Mouse (Mus musculus) CH12.LX (cell line): ENCODE measurements around the gene Parp12.

Experiments
- BHLHE40 ChIP-seq: IDR thresholded peaks from 2 replicates; pipeline ENCODE4 v1.6.1; 2011; ENCODE audit warnings: mild to moderate bottlenecking, low read depth, low read length, improper control_type of control experiment
- CTCF ChIP-seq, 2 experiments: IDR thresholded peaks in 1 of 2; conservative IDR thresholded peaks in 1 of 2; 2 replicates each; pipeline ENCODE4 v1.5.1; 2011 to 2012; ENCODE audit warnings: low read depth in 2 of 2, low read length in 2 of 2, improper control_type of control experiment in 1 of 2, inconsistent platforms in 1 of 2, mild to moderate bottlenecking in 1 of 2, moderate library complexity in 1 of 2
- EP300 ChIP-seq: IDR thresholded peaks from 2 replicates; pipeline ENCODE4 v1.6.1; 2011; ENCODE audit warnings: low read length, improper control_type of control experiment
- KAT2A ChIP-seq: IDR thresholded peaks from 2 replicates; pipeline ENCODE4 v1.6.1; 2012; ENCODE audit warnings: low read length, improper control_type of control experiment, inconsistent platforms; ENCODE audit not compliant: insufficient replicate concordance
- MAX ChIP-seq: IDR thresholded peaks from 2 replicates; pipeline ENCODE4 v1.6.1; 2011; ENCODE audit warnings: low read length, improper control_type of control experiment
- MEF2A ChIP-seq: IDR thresholded peaks from 2 replicates; pipeline ENCODE4 v1.6.1; 2014; ENCODE audit warnings: low read depth, mild to moderate bottlenecking, inconsistent platforms, low read length, improper control_type of control experiment, borderline replicate concordance
- NRF1 ChIP-seq: IDR thresholded peaks from 2 replicates; pipeline ENCODE4 v1.6.1; 2014; ENCODE audit warnings: low read depth, mild to moderate bottlenecking, inconsistent platforms, low read length, improper control_type of control experiment, moderate library complexity
- POLR2A ChIP-seq: IDR thresholded peaks from 2 replicates; pipeline ENCODE4 v1.6.1; 2011; ENCODE audit warnings: low read depth, mild to moderate bottlenecking, improper control_type of control experiment, low read length
- TCF12 ChIP-seq: IDR thresholded peaks from 2 replicates; pipeline ENCODE4 v1.6.1; 2014; ENCODE audit warnings: low read depth, mild to moderate bottlenecking, inconsistent platforms, low read length, improper control_type of control experiment
- ZKSCAN1 ChIP-seq: IDR thresholded peaks from 2 replicates; pipeline ENCODE4 v1.6.1; 2012; ENCODE audit warnings: low read depth, inconsistent platforms, low read length, improper control_type of control experiment, borderline replicate concordance
- ZNF384 ChIP-seq: IDR thresholded peaks from 2 replicates; pipeline ENCODE4 v1.6.1; 2012; ENCODE audit warnings: low read depth, low read length, improper control_type of control experiment, inconsistent platforms

GRCm38 (mm10) chr6:39072664-39073063 lies 45.5 kb downstream of the Parp12 start:
- TF ChIP-seq MAX (no peak), CTCF (conservative IDR thresholded peaks at IDR 0.05 in 1 of 2, IDR thresholded peaks at IDR 0.05 in 1 of 2; ENCODE audit: low read depth in 2 of 2, low read length in 2 of 2) (no peak), NRF1 (no peak), TCF12 (no peak), EP300 (no peak), POLR2A (no peak), ZKSCAN1 (no peak), ZNF384 (no peak), KAT2A (no peak), BHLHE40 (no peak), MEF2A (no peak)
